Mouse (Mus musculus): ENCODE measurements around the gene Ube2b.

The Ube2b gene

GRCm38 (mm10) chr11:51942602-51943499 is 57.7 kb downstream of the Ube2b start:
- in situ Hi-C loops (cut with MboI; ENCODE audit: low pct_unique_long_range_greater_than_20kb in 1 of 2, low sequenced_read_pairs in 2 of 2, unreplicated experiment in 1 of 2), result no loop called here

GRCm38 (mm10) chr11:51940511-51940955 is 60.0 kb downstream of the Ube2b start:
- in situ Hi-C loops (cut with MboI; ENCODE audit: low pct_unique_long_range_greater_than_20kb in 1 of 2, low sequenced_read_pairs in 2 of 2, unreplicated experiment in 1 of 2), result no loop called here

- in situ Hi-C loops (cut with MboI; ENCODE audit: low pct_unique_long_range_greater_than_20kb in 1 of 2, low sequenced_read_pairs in 2 of 2, unreplicated experiment in 1 of 2), result no loop called here
Observed at GRCm38 (mm10) chr11:51939590-51939955, 61.0 kb downstream of the Ube2b start.

- in situ Hi-C loops (cut with MboI; ENCODE audit: low pct_unique_long_range_greater_than_20kb in 1 of 2, low sequenced_read_pairs in 2 of 2, unreplicated experiment in 1 of 2), result no loop called here
Observed at GRCm38 (mm10) chr11:51938817-51939589, 61.6 kb downstream of the Ube2b start.

GRCm38 (mm10) chr11:51937361-51937781 is 63.2 kb downstream of the Ube2b start:
- in situ Hi-C loops (cut with MboI; ENCODE audit: low pct_unique_long_range_greater_than_20kb in 1 of 2, low sequenced_read_pairs in 2 of 2, unreplicated experiment in 1 of 2), result no loop called here

GRCm38 (mm10) chr11:51935636-51936434 is 64.7 kb downstream of the Ube2b start:
- in situ Hi-C loops (cut with MboI; ENCODE audit: low pct_unique_long_range_greater_than_20kb in 1 of 2, low sequenced_read_pairs in 2 of 2, unreplicated experiment in 1 of 2), result no loop called here

Measured in mouse embryonic stem cell (cell line).